Mouse (Mus musculus) CH12.LX (cell line): ENCODE results near the gene Rapgef4. TPM values are rescaled to one million over a fixed set of nuclear protein-coding genes. Genes with fewer than 3 reads are reported as not detected.

Source experiments
- DNase-seq: peaks from one replicate; pipeline ENCODE4 v3.0.0-alpha.2; 2013; ENCODE audit errors: extremely low read depth
- H3K27ac ChIP-seq: 2 replicates; pipeline ENCODE4 v1.5.1; 2012; ENCODE audit warnings: low read depth, mild to moderate bottlenecking, control low read depth, moderate library complexity; ENCODE audit not compliant: insufficient read depth
- H3K27me3 ChIP-seq: replicated peaks from 2 replicates; pipeline ENCODE3; 2012; ENCODE audit warnings: inconsistent platforms
- H3K36me3 ChIP-seq, 2 experiments: replicated peaks in 1 of 2; 2 replicates each; pipeline versions ENCODE3 to v1.6.1; 2012; ENCODE audit warnings: inconsistent platforms in 1 of 2, low read length in 1 of 2, mild to moderate bottlenecking in 1 of 2, mixed read lengths in 1 of 2, moderate library complexity in 1 of 2; ENCODE audit not compliant: control insufficient read depth in 1 of 2, insufficient read depth in 1 of 2
- H3K4me1 ChIP-seq, 2 experiments: 2 replicates each; pipeline ENCODE4 v1.6.1; 2012; ENCODE audit warnings: inconsistent platforms in 1 of 2, moderate library complexity in 1 of 2; ENCODE audit not compliant: insufficient read depth in 2 of 2, control insufficient read depth in 1 of 2
- H3K4me2 ChIP-seq: 2 replicates; pipeline ENCODE4 v1.6.1; 2012; ENCODE audit warnings: low read depth, mild to moderate bottlenecking, control low read depth; ENCODE audit not compliant: poor library complexity, insufficient read depth, severe bottlenecking
- H3K4me3 ChIP-seq, 3 experiments: fragments of 150-350 bp in 1 of 3; sonication (generic) in 1 of 3; replicated peaks in 1 of 3; 2 replicates each; pipeline versions ENCODE3 to v1.5.1; 2011 to 2012; ENCODE audit warnings: low read depth in 2 of 3, low read length in 2 of 3, mild to moderate bottlenecking in 2 of 3, moderate library complexity in 2 of 3, control low read depth in 1 of 3, improper control_type of control experiment in 1 of 3, inconsistent platforms in 1 of 3, mixed read lengths in 1 of 3; ENCODE audit not compliant: poor library complexity in 1 of 3
- H3K79me2 ChIP-seq: replicated peaks from 2 replicates; pipeline ENCODE4 v1.6.1; 2012; ENCODE audit warnings: mild to moderate bottlenecking, moderate library complexity; ENCODE audit not compliant: control insufficient read depth, poor library complexity, insufficient read depth, severe bottlenecking; ENCODE audit errors: extremely low read depth
- H3K9ac ChIP-seq: 2 replicates; pipeline ENCODE4 v1.6.1; 2012; ENCODE audit warnings: low read depth, mild to moderate bottlenecking, control low read depth, moderate library complexity; ENCODE audit not compliant: insufficient read depth
- H3K9me3 ChIP-seq: replicated peaks from 2 replicates; pipeline ENCODE3; 2012; ENCODE audit warnings: low read length, inconsistent platforms, mixed read lengths
- BHLHE40 ChIP-seq: IDR thresholded peaks from 2 replicates; pipeline ENCODE4 v1.6.1; 2011; ENCODE audit warnings: mild to moderate bottlenecking, low read depth, low read length, improper control_type of control experiment
- CHD1 ChIP-seq: IDR thresholded peaks from 2 replicates; pipeline ENCODE4 v1.6.1; 2012; ENCODE audit warnings: low read depth, low read length, improper control_type of control experiment, inconsistent platforms
- CTCF ChIP-seq, 2 experiments: IDR thresholded peaks in 1 of 2; conservative IDR thresholded peaks in 1 of 2; 2 replicates each; pipeline ENCODE4 v1.5.1; 2011 to 2012; ENCODE audit warnings: low read depth in 2 of 2, low read length in 2 of 2, improper control_type of control experiment in 1 of 2, inconsistent platforms in 1 of 2, mild to moderate bottlenecking in 1 of 2, moderate library complexity in 1 of 2
- ETS1 ChIP-seq: conservative IDR thresholded peaks from 2 replicates; pipeline ENCODE4 v1.6.1; 2012; ENCODE audit warnings: low read depth, mild to moderate bottlenecking, inconsistent platforms, low read length, improper control_type of control experiment, moderate library complexity
- HCFC1 ChIP-seq: IDR thresholded peaks from 2 replicates; pipeline ENCODE4 v1.6.1; 2012; ENCODE audit warnings: low read depth, mild to moderate bottlenecking, inconsistent platforms, low read length, improper control_type of control experiment
- IRF4 ChIP-seq: IDR thresholded peaks from 2 replicates; pipeline ENCODE4 v1.6.1; 2014; ENCODE audit warnings: low read depth, mild to moderate bottlenecking, inconsistent platforms, low read length, improper control_type of control experiment
- JUND ChIP-seq: conservative IDR thresholded peaks from 2 replicates; pipeline ENCODE4 v1.6.1; 2011; ENCODE audit warnings: low read depth, low read length, improper control_type of control experiment
- KAT2A ChIP-seq: IDR thresholded peaks from 2 replicates; pipeline ENCODE4 v1.6.1; 2012; ENCODE audit warnings: low read length, improper control_type of control experiment, inconsistent platforms; ENCODE audit not compliant: insufficient replicate concordance
- MAFK ChIP-seq: IDR thresholded peaks from 2 replicates; pipeline ENCODE4 v1.6.1; 2011; ENCODE audit warnings: low read length, improper control_type of control experiment; ENCODE audit not compliant: insufficient replicate concordance
- MEF2A ChIP-seq: IDR thresholded peaks from 2 replicates; pipeline ENCODE4 v1.6.1; 2014; ENCODE audit warnings: low read depth, mild to moderate bottlenecking, inconsistent platforms, low read length, improper control_type of control experiment, borderline replicate concordance
- NELFE ChIP-seq: IDR thresholded peaks from 2 replicates; pipeline ENCODE4 v1.6.1; 2011; ENCODE audit warnings: low read depth, low read length, improper control_type of control experiment
- NRF1 ChIP-seq: IDR thresholded peaks from 2 replicates; pipeline ENCODE4 v1.6.1; 2014; ENCODE audit warnings: low read depth, mild to moderate bottlenecking, inconsistent platforms, low read length, improper control_type of control experiment, moderate library complexity
- RCOR1 ChIP-seq: conservative IDR thresholded peaks from 2 replicates; pipeline ENCODE4 v1.6.1; 2012; ENCODE audit warnings: low read depth, mild to moderate bottlenecking, inconsistent platforms, low read length, improper control_type of control experiment
- SIN3A ChIP-seq: IDR thresholded peaks from 2 replicates; pipeline ENCODE4 v1.6.1; 2012; ENCODE audit warnings: low read length, improper control_type of control experiment, inconsistent platforms
- SMC3 ChIP-seq: IDR thresholded peaks from 2 replicates; pipeline ENCODE4 v1.6.1; 2011; ENCODE audit warnings: low read depth, low read length, improper control_type of control experiment
- TCF12 ChIP-seq: IDR thresholded peaks from 2 replicates; pipeline ENCODE4 v1.6.1; 2014; ENCODE audit warnings: low read depth, mild to moderate bottlenecking, inconsistent platforms, low read length, improper control_type of control experiment
- USF2 ChIP-seq: conservative IDR thresholded peaks from 2 replicates; pipeline ENCODE4 v1.6.1; 2011; ENCODE audit warnings: low read depth, low read length, improper control_type of control experiment
- ZKSCAN1 ChIP-seq: IDR thresholded peaks from 2 replicates; pipeline ENCODE4 v1.6.1; 2012; ENCODE audit warnings: low read depth, inconsistent platforms, low read length, improper control_type of control experiment, borderline replicate concordance
- dilution Hi-C: fragments of 300-500 bp; cut with MboI; formaldehyde crosslinking; loops from 2 replicates; pipeline ENCODE4 v1.14.3; 2020; ENCODE audit warnings: low sequenced_read_pairs; ENCODE audit not compliant: extremely low pct_unique_long_range_greater_than_20kb, extremely low pct_ligation_motif_present
- in situ Hi-C: fragments of 300-500 bp; cut with MboI; formaldehyde crosslinking; loops from 3 replicates; pipeline ENCODE4 v1.14.3; 2019; ENCODE audit warnings: low sequenced_read_pairs, low pct_ligation_motif_present, low pct_unique_long_range_greater_than_20kb, mixed read lengths
- polyA plus RNA-seq: library from polyadenylated mRNA; unstranded; fragments of >175 nt; gene quantifications from 2 replicates; pipeline ENCODE4 v1.2.1, GENCODE M21; 2012; ENCODE audit warnings: low read depth; ENCODE audit not compliant: insufficient read length
- total RNA-seq, 2 experiments: library from RNA; depleted of rRNA; stranded (reverse); fragments of 300-350 nt in 1 of 2; fragments of >200 nt in 1 of 2; gene quantifications; 2 replicates each; pipeline ENCODE4 v1.2.3; 2012 to 2014

Gene Rapgef4
- total and polyA plus RNA-seq, 3 experiments = 0.12 to 0.13 TPM; not detected in 1

DNA sequence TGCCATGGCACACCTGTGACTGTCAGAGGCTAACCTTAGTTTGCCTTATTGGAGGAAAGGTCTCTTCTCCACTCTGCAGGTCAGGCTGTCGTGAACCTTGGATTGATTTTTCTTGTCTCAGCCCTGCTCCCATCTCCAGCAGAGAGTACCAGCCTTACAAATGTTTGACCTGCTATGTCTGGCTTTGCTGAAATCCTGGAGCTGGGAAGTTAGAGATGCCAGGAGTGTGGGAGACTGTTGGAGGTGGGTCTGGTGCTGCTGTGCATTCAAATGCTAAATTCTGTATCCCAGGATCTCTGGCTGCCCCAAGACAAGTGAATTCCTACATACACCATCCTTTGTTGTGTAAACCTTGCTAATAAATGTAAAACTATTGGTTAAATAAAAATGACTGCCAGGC, 37.7 kb downstream of the Rapgef4 start:
- Histone ChIP-seq H3K4me1 (peaks cover 0 to 3% of the 10 kb centered on the region in 2 experiments; a peak in 1 of 4 replicates), H3K79me2 (no peaks in the 10 kb centered on the region), H3K4me3 (no peak overlapping the region), H3K36me3 (no peaks in the 10 kb centered on the region), H3K9me3 (no peaks in the 10 kb centered on the region), H3K27ac (no peak overlapping the region), H3K4me2 (no peak overlapping the region), H3K27me3 (no peaks in the 10 kb centered on the region), H3K9ac (no peak overlapping the region)
- in situ Hi-C loops (no loop called here), dilution Hi-C loops (no loop called here)
- no peak for TF ChIP-seq MAFK
- no peak for TF ChIP-seq IRF4
- no peak for TF ChIP-seq MEF2A
- no peak for TF ChIP-seq BHLHE40
- no peak for TF ChIP-seq USF2
- TF ChIP-seq KAT2A = no peak
- TF ChIP-seq ZKSCAN1 = no peak
- TF ChIP-seq NRF1 = no peak
- no peak for DNase-seq

DNA sequence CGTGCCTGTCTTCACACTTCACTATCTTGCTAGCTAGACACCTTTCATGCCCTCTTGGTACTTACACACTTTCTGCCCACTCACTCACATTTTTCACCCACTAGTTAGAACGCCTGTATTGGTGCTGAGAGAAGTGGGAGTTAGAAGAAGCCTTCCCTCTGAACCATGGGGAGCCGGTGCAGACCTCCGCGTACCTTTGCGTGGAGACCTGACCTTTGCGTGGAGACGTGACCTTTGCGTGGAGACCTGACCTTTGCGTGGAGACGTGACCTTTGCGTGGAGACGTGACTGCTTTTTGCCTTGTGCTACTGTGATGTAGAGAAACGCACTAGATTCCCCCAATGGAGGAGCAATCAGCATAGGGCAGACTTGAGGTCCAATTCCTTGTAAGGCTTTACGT, 39.7 kb downstream of the Rapgef4 start:
- Histone ChIP-seq H3K4me2 (no peak overlapping the region), H3K79me2 (no peaks in the 10 kb centered on the region), H3K36me3 (no peaks in the 10 kb centered on the region), H3K9ac (no peak overlapping the region), H3K27ac (no peak overlapping the region), H3K4me1 (no peaks in the 10 kb centered on the region), H3K9me3 (peaks cover 5% of the 10 kb centered on the region), H3K27me3 (no peaks in the 10 kb centered on the region), H3K4me3 (no peak overlapping the region)
- TF ChIP-seq CHD1 (no peak), HCFC1 (no peak), SIN3A (no peak), USF2 (no peak), JUND (no peak), TCF12 (no peak), ETS1 (no peak), RCOR1 (no peak), CTCF (conservative IDR thresholded peaks at IDR 0.05 in 1 of 2, IDR thresholded peaks at IDR 0.05 in 1 of 2; ENCODE audit: low read depth in 2 of 2, low read length in 2 of 2) (no peak), SMC3 (no peak), NELFE (no peak), MEF2A (no peak)
- in situ Hi-C loops (no loop called here), dilution Hi-C loops (no loop called here)
- DNase-seq = no peak
